Mouse (Mus musculus) R1 (cell line): ENCODE results near the gene Mpo.
A peak's percentile ranks its signal among the peaks of the same experiment; 100 is the strongest.

ENCODE experiments used
- DNase-seq: peaks from one replicate; pipeline ENCODE4 v3.0.0-alpha.2; 2018; ENCODE audit warnings: low read depth, low spot score

The Mpo gene

GRCm38 (mm10) chr11:87758161-87758911, 35.0 kb upstream of the Mpo start:
- no peak for DNase-seq

GRCm38 (mm10) chr11:87758957-87759608, 34.3 kb upstream of the Mpo start:
- DNase-seq: no peak

GRCm38 (mm10) chr11:87759609-87760005, 33.8 kb upstream of the Mpo start:
- DNase-seq: peak; percentile 77

GRCm38 (mm10) chr11:87760301-87761081, 32.9 kb upstream of the Mpo start, which contains the start of gene Tspoap1:
TSS of gene Tspoap1 (plus strand) at chr11:87760541.
- no peak for DNase-seq

- DNase-seq: no peak
Observed at GRCm38 (mm10) chr11:87761181-87761721, 32.1 kb upstream of the Mpo start.

GRCm38 (mm10) chr11:87761806-87762701, 31.3 kb upstream of the Mpo start:
- no peak for DNase-seq

- no peak for DNase-seq
Observed at GRCm38 (mm10) chr11:87762702-87763385, 30.5 kb upstream of the Mpo start.

- peak; percentile 97 for DNase-seq
Observed at GRCm38 (mm10) chr11:87763511-87763987, 29.8 kb upstream of the Mpo start.

GRCm38 (mm10) chr11:87763988-87764876, 29.1 kb upstream of the Mpo start:
- DNase-seq: peak; percentile 47

- no peak for DNase-seq
Observed at GRCm38 (mm10) chr11:87768745-87769144, 24.6 kb upstream of the Mpo start.

- DNase-seq: peak; percentile 62
Observed at GRCm38 (mm10) chr11:87770989-87771388, 22.4 kb upstream of the Mpo start.

GRCm38 (mm10) chr11:87772354-87772753, 21.0 kb upstream of the Mpo start:
- no peak for DNase-seq

- peak; percentile 94 for DNase-seq
Observed at GRCm38 (mm10) chr11:87778100-87778765, 15.1 kb upstream of the Mpo start.

- no peak for DNase-seq
Observed at GRCm38 (mm10) chr11:87778915-87779314, 14.5 kb upstream of the Mpo start.

- no peak for DNase-seq
Observed at GRCm38 (mm10) chr11:87779392-87779791, 14.0 kb upstream of the Mpo start.

GRCm38 (mm10) chr11:87780130-87780529, 13.3 kb upstream of the Mpo start:
- no peak for DNase-seq

- DNase-seq: no peak
Observed at GRCm38 (mm10) chr11:87790088-87790487, 3.3 kb upstream of the Mpo start.

- DNase-seq: peak; percentile 52
Observed at GRCm38 (mm10) chr11:87801711-87802275, 8.4 kb downstream of the Mpo start.
